Comparison of ENCODE assay signal across 8 mouse cellular contexts in the genomic region with DNA sequence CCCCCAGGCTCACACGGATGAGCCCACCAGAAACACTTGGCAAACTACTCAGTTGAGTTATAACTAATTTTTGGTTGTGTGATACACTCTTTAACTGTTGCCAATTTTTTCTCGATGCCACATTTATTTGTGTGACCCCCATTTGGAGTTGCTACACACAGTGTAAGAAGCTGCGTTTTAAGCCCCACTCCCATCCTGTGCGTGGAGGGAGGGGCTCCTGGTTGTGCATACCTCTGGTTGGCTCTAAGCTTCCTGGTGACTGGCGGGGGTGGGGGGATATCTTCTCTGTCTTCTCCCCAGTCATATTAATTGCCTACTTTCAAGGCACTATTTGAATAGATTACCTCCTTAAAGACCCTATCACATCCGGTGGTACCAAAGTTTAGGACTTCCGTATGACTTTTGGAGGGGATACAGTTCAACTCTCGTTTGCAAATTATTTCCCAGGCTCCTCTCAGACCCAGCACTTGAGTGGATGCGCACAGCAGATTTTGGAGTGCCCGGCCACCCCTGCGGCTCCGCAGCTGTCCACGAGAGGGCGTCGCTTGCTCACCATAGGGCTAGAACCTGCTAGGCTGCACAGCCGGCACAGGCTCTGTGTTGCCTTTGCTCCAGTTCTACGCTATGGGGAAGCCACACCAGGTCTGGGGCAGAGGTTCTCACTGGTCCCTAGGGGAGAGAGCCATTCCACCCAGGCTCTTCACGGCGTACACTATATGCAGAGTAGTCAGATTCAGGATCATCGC.
DNase-seq lines count a peak whose midpoint lies in the region; ATAC-seq lines count a peak whose summit lies in the region.

No protein-coding gene starts in this region.

- H3K9ac ChIP-seq in hindbrain, embryonic 11.5 days (ENCODE audit: low read depth, low read length): no peak overlapping the region

- DNase-seq in MEL-GATA-1-ER (ENCODE audit: extremely low read depth, low read depth): peak; percentile 24
- peak; percentile 82 for DNase-seq in cerebellum, adult 9-10 months
- DNase-seq in frontal cortex, postnatal 10 days (ENCODE audit: low spot score in 2 of 2): peak; percentile 40 to 81
- peak; percentile 85 for DNase-seq in hindbrain, embryonic 11.5 days (ENCODE audit: low spot score)
- DNase-seq in layer of hippocampus, postnatal 10 days (ENCODE audit: low spot score in 2 of 2): peak; percentile 92 to 93
- peak; percentile 92 for DNase-seq in lung, postnatal 10 days
- peak; percentile 19 for DNase-seq in retina, postnatal 7 days (ENCODE audit: low read depth, low spot score)
- DNase-seq in urinary bladder, adult 18-20 months (ENCODE audit: low spot score in 2 of 2): peak; percentile 58 to 83

- H3K36me3 ChIP-seq in hindbrain, embryonic 11.5 days (ENCODE audit: control insufficient read depth, insufficient read depth, low read length): no peaks in the 10 kb centered on the region

- H3K4me3 ChIP-seq in hindbrain, embryonic 11.5 days (ENCODE audit: low read depth, low read length): no peak overlapping the region

- H3K27me3 ChIP-seq in hindbrain, embryonic 11.5 days (ENCODE audit: control insufficient read depth, insufficient read depth, low read length): no peaks in the 10 kb centered on the region

- WGBS in hindbrain, embryonic 11.5 days: 12% methylated on average over 20 of the region's 20 CpGs

- H3K4me2 ChIP-seq in hindbrain, embryonic 11.5 days (replicated peaks; ENCODE audit: low read depth, low read length): no peak overlapping the region

- peak; percentile 85 for ATAC-seq in hindbrain, embryonic 11.5 days (ENCODE audit: low FRiP score)

- H3K4me1 ChIP-seq in hindbrain, embryonic 11.5 days (replicated peaks; ENCODE audit: control insufficient read depth, insufficient read depth, low read length): no peaks in the 10 kb centered on the region

- H3K27ac ChIP-seq in hindbrain, embryonic 11.5 days (ENCODE audit: low read depth, low read length): no peak overlapping the region

- H3K9me3 ChIP-seq in hindbrain, embryonic 11.5 days (ENCODE audit: control insufficient read depth, low read length): no peaks in the 10 kb centered on the region

Comparison
In these comparisons a context has a peak if more than half of its experiments do, and no peak if none do; other contexts are left out.
1. DNase-seq: peak in every context shown above with its lines; median percentile 92 in layer of hippocampus, postnatal 10 days; 92 in lung, postnatal 10 days; 85 in hindbrain, embryonic 11.5 days; 82 in cerebellum, adult 9-10 months; 70 in urinary bladder, adult 18-20 months; 60 in frontal cortex, postnatal 10 days; 24 in MEL-GATA-1-ER; 19 in retina, postnatal 7 days.